Mouse (Mus musculus) liver, adult 2 months (tissue): ENCODE results near the gene 1700113H08Rik.

Source experiments
- CTCF ChIP-seq: fragments of 200-500 bp; IDR thresholded peaks from 2 replicates; pipeline ENCODE4 v1.5.1; 2011; ENCODE audit warnings: low read depth, low read length, control low read depth
- POLR2A ChIP-seq: fragments of 200-500 bp; IDR thresholded peaks from 2 replicates; pipeline ENCODE4 v1.6.1; 2011; ENCODE audit warnings: low read length, control low read depth; ENCODE audit not compliant: insufficient read depth; ENCODE audit errors: extremely low read depth

- TF ChIP-seq CTCF (no peak), POLR2A (no peak)
Observed at GRCm38 (mm10) chr10:87039340-87039739, 18.5 kb upstream of the 1700113H08Rik start.
